Mouse (Mus musculus) heart, embryonic 15.5 days (tissue): ENCODE data around the gene Mllt11. TPM values are rescaled to one million over a fixed set of nuclear protein-coding genes. Genes with fewer than 3 reads are reported as not detected.

ENCODE experiments used
- ATAC-seq: fragments of 200-750 bp; cut with Nextera tagmentation; replicated peaks from 2 replicates; pipeline ENCODE4 v1.8.0; 2017; ENCODE audit warnings: low read depth, moderate TSS enrichment; ENCODE audit not compliant: insufficient number of reproducible peaks, insufficient read depth, low FRiP score
- H3K27ac ChIP-seq: fragments of 300-500 bp; sonication (generic); 2 replicates; pipeline ENCODE4 v1.5.1; 2015; ENCODE audit warnings: mild to moderate bottlenecking, inconsistent platforms
- H3K27me3 ChIP-seq: fragments of 300-500 bp; sonication (generic); 2 replicates; pipeline ENCODE4 v1.6.1; 2015; ENCODE audit warnings: inconsistent platforms
- H3K36me3 ChIP-seq: fragments of 300-500 bp; sonication (generic); 2 replicates; pipeline ENCODE4 v1.6.1; 2015; ENCODE audit warnings: mild to moderate bottlenecking, inconsistent platforms
- H3K4me1 ChIP-seq: fragments of 300-500 bp; sonication (generic); replicated peaks from 2 replicates; pipeline ENCODE4 v1.6.1; 2015; ENCODE audit warnings: inconsistent platforms
- H3K4me2 ChIP-seq: fragments of 300-500 bp; sonication (generic); 2 replicates; pipeline ENCODE4 v1.6.1; 2015; ENCODE audit warnings: inconsistent platforms, mild to moderate bottlenecking, moderate library complexity
- H3K4me3 ChIP-seq: fragments of 300-500 bp; sonication (generic); 2 replicates; pipeline ENCODE4 v1.5.1; 2015; ENCODE audit warnings: mild to moderate bottlenecking, inconsistent platforms
- H3K9ac ChIP-seq: fragments of 300-500 bp; sonication (generic); 2 replicates; pipeline ENCODE4 v1.6.1; 2015; ENCODE audit warnings: mild to moderate bottlenecking, inconsistent platforms
- H3K9me3 ChIP-seq: fragments of 300-500 bp; sonication (generic); replicated peaks from 2 replicates; pipeline ENCODE4 v1.6.1; 2016; ENCODE audit warnings: inconsistent platforms
- WGBS: fragments of 180-500 bp; shearing (Covaris S2); methylation state at CpG from one replicate; pipeline ENCODE4 v1.1.7; 2015; ENCODE audit warnings: mixed read lengths; 5-methylcytosine and 5-hydroxymethylcytosine counted together
- polyA plus RNA-seq: library from polyadenylated mRNA; unstranded; fragments of >200 nt; fragmentation: Nextera tagmentation; extraction: Ambion mirVana; gene quantifications from 2 replicates; pipeline ENCODE4 v1.2.1, GENCODE M21; 2015

The Mllt11 gene
- polyA plus RNA-seq, 1 experiment from 2014 or later: 10.6 TPM

DNA sequence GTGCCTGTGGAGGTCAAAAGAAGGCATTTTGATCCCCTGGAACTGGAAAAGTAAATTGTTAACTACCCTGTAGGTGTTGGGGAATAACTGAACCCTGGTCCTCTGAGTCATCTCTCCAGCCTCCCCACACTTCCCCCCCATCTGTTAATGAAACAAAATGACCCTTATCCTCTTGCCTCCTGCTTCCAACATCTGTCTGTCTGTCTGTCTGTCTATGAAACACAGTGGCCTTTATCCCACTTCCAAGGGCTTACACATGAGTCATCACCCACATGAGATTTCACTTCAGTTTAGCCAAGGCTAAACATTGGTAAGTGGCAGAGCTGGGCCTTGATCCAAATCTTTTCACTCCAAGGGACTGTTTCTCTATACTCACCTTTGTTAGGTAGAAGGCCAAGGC lies 35.9 kb upstream of the Mllt11 start:
- Histone ChIP-seq H3K4me2 (no peak overlapping the region), H3K4me3 (no peak overlapping the region), H3K9ac (no peak overlapping the region), H3K27me3 (no peaks in the 10 kb centered on the region), H3K27ac (no peak overlapping the region), H3K9me3 (no peaks in the 10 kb centered on the region), H3K36me3 (peaks cover 47% of the 10 kb centered on the region), H3K4me1 (0 out of 2 replicates have a peak, but pooled peaks cover 4% of the 10 kb centered on the region)
- ATAC-seq: no peak

DNA sequence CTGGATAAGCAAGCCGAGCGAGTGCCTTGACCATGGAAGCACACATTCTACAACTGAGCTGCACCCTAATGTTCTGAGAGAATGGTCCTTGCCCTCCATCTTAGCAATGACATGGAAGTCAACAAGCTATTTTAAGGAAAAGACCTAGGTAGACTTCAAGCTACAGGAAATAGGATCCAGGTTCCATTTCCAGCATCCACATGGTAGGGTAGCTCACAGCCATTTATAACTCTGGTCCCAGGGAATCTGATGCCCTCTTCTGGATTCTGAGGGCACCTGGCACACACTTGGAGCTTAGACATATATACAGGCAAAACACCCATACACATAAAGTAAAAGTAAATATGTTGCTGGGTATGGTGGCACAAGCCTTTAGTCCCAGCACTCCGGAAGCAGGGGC lies 34.1 kb upstream of the Mllt11 start:
- H3K27me3 ChIP-seq: no peaks in the 10 kb centered on the region
- no peak overlapping the region for H3K4me2 ChIP-seq
- H3K4me1 ChIP-seq: 0 out of 2 replicates have a peak, but pooled peaks cover 4% of the 10 kb centered on the region
- no peak overlapping the region for H3K4me3 ChIP-seq
- peaks cover 63% of the 10 kb centered on the region for H3K36me3 ChIP-seq
- ATAC-seq: no peak
- H3K9ac ChIP-seq: no peak overlapping the region
- 90% methylated on average over 3 of the region's 3 CpGs for WGBS
- H3K9me3 ChIP-seq: no peaks in the 10 kb centered on the region
- no peak overlapping the region for H3K27ac ChIP-seq

DNA sequence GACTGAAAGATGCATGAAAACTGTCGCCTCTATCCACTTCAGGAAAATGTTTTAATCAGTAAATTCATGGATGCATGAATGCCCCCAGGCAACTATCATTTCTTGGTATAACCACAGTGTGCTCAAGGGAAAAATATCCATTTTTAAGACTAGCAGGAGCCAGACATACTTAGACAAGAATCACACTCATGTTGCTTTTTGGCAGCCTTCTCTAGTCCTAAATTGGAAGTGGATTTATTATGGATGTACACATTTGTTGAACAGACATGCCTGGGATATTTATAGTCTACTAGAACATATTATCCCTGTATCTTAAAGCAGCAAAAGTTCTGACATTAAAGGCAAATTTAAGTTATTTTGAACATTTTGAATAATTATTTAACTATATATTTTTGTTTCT lies 32.8 kb upstream of the Mllt11 start:
- no peak overlapping the region for H3K4me2 ChIP-seq
- H3K27ac ChIP-seq: no peak overlapping the region
- peaks cover 73% of the 10 kb centered on the region for H3K36me3 ChIP-seq
- no peak overlapping the region for H3K4me3 ChIP-seq
- 0 out of 2 replicates have a peak, but pooled peaks cover 1% of the 10 kb centered on the region for H3K4me1 ChIP-seq
- H3K9ac ChIP-seq: no peak overlapping the region
- WGBS: 76% methylated on average over 1 of the region's 1 CpGs
- H3K27me3 ChIP-seq: no peaks in the 10 kb centered on the region
- no peak for ATAC-seq
- no peaks in the 10 kb centered on the region for H3K9me3 ChIP-seq

DNA sequence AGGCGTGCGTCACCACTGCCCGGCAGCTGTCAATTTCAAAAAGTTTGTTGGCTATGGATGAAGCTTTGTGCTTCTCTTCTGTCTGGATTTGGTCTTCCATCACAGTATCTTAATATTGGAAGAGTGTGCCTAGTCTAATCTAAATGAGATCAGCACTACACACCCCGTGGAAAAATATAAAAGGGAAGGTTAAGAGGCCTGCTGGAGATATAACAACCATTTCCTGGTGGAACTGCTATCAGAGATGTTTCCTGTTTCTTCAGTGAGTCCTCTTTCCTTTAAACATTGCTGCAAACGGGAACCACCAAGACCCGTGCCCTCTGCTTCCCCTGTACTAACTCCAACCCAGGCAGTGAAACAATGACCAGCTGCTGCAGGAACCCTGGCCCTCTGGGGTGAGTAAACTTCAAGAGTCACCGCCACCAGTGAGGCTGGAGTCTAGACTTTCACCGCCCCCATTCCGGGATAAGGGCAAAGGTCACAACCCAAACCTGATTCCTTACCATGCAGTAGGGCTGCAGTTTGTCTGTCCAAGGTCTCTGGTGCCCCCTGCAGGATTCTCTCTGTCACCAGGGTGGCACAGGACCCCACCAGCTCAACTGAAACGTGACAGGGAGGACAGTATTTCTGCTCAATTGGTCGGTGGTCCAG lies 31.2 kb upstream of the Mllt11 start:
- H3K9me3 ChIP-seq: no peaks in the 10 kb centered on the region
- no peak overlapping the region for H3K4me3 ChIP-seq
- no peak for ATAC-seq
- H3K4me2 ChIP-seq: no peak overlapping the region
- H3K9ac ChIP-seq: no peak overlapping the region
- WGBS: 47% methylated on average over 11 of the region's 11 CpGs
- no peak overlapping the region for H3K27ac ChIP-seq
- no peaks in the 10 kb centered on the region for H3K27me3 ChIP-seq
- peaks cover 80% of the 10 kb centered on the region for H3K36me3 ChIP-seq
- H3K4me1 ChIP-seq: no peaks in the 10 kb centered on the region

DNA sequence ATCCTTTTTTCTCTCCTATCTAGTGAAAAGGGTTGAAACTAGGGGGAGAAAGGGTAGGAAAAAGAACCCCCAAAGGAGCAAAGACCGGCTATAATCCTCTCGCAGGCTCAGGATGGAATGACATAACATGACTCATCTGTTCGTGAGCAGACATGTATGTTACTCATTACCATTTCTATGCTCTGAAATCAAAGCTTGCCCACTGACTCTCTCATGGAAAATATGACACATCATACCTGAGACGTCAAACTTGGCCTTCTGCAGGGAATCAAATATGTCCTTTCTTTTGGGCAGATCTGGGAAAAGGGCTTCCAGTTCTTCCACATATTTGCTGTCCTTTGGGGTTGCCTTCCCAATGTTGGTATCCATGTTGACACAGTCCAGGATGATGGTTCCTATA lies 30.0 kb upstream of the Mllt11 start:
- ATAC-seq: no peak
- WGBS: 88% methylated on average over 4 of the region's 4 CpGs
- no peaks in the 10 kb centered on the region for H3K4me1 ChIP-seq
- H3K27ac ChIP-seq: no peak overlapping the region
- H3K36me3 ChIP-seq: peaks cover 80% of the 10 kb centered on the region
- H3K4me2 ChIP-seq: no peak overlapping the region
- H3K9ac ChIP-seq: no peak overlapping the region
- H3K4me3 ChIP-seq: no peak overlapping the region
- H3K9me3 ChIP-seq: no peaks in the 10 kb centered on the region
- H3K27me3 ChIP-seq: no peaks in the 10 kb centered on the region

DNA sequence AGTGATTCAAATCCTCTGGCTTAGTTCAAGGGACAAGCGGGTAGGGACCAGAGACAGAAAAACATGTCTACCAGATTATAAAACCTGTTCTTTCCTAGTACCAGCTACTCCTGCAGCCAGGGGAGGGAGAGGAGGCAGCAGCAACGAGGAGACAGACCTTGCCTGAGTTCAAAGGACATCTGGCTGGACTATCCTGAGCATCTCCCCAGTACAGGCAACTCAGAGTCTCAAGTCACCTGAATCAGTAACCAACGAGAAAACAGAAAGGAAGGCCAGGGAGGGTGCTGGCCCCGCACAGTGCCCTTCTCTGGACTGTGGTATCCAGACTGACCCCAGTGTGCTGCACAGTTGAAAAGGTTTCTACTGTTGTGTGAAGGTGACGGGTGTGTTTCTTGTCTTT lies 25.0 kb upstream of the Mllt11 start:
- H3K4me3 ChIP-seq: no peak overlapping the region
- no peak overlapping the region for H3K9ac ChIP-seq
- H3K27me3 ChIP-seq: no peaks in the 10 kb centered on the region
- H3K4me1 ChIP-seq: no peaks in the 10 kb centered on the region
- 85% methylated on average over 5 of the region's 5 CpGs for WGBS
- ATAC-seq: no peak
- H3K27ac ChIP-seq: no peak overlapping the region
- peaks cover 82% of the 10 kb centered on the region for H3K36me3 ChIP-seq
- H3K9me3 ChIP-seq: no peaks in the 10 kb centered on the region
- H3K4me2 ChIP-seq: no peak overlapping the region

DNA sequence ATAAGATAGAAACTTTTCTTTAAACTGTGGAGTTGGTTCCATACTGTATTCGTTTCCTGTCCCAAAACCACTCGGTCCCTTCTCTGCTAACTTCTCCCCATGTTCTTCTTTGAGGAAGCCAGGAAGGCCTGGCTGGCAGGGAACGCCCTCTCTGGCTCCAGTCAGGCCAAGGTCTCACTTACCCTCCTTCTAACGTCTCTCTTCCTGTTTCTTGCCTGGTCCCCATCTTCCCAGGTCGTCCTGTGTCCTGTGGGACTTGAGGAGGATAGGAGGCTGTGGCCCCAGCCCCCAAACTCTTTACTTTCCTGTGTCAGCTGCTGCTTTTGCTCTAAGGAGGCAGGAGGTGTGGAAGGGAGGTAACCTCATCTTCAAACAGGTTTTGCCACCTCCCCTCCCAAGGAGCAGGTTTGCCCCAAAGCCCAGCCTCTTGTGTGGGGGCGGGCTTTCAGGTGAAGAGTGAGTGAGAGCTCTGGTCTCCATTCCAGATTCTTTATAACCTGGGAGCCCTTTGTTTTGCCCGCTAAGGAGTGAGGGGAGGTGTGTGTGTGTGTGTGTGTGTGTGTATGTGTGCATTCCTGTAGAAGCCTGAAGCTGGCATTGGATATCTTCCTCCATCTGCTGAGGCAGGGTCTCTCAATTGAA lies 18.9 kb upstream of the Mllt11 start, which contains the start of gene Bnipl:
TSS of gene Bnipl (minus strand) at position 411 of the 642 bp plus-strand sequence.
- H3K4me1 ChIP-seq: no peaks in the 10 kb centered on the region
- no peak within 1 kb of the TSS for H3K9ac ChIP-seq
- no peak for ATAC-seq
- H3K27ac ChIP-seq: no peak within 1 kb of the TSS
- peaks cover 31% of the 10 kb centered on the region; the same call in 1 of the 2 replicates for H3K36me3 ChIP-seq
- WGBS: 52% methylated on average over 7 of the region's 7 CpGs
- H3K9me3 ChIP-seq: no peaks in the 10 kb centered on the region
- H3K4me2 ChIP-seq: no peak within 1 kb of the TSS
- no peak within 1 kb of the TSS for H3K4me3 ChIP-seq
- no peaks in the 10 kb centered on the region for H3K27me3 ChIP-seq

DNA sequence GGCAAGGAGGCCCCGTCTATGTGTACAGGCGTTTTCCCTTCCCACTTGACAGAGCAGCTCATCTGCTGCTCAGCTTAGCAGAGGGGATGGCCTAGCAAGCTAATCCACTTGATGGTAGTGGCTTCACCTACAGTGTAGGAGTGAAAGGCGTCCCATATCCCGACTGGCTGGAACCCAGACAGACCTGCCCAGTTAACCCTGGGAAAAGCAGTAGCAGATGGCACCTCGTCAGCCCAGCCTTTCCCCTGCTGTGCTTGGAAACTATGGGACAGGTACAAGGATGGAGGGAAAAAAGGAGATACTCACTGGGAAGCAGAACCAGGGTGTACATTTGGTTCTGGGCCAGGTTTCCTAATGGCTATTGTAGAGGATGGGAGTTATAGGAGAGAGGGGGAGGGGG lies 18.4 kb upstream of the Mllt11 start:
- no peaks in the 10 kb centered on the region for H3K27me3 ChIP-seq
- no peaks in the 10 kb centered on the region for H3K4me1 ChIP-seq
- no peak overlapping the region for H3K9ac ChIP-seq
- peaks cover 28% of the 10 kb centered on the region; the same call in 1 of the 2 replicates for H3K36me3 ChIP-seq
- no peak overlapping the region for H3K4me2 ChIP-seq
- ATAC-seq: no peak
- WGBS: 66% methylated on average over 5 of the region's 5 CpGs
- no peak overlapping the region for H3K27ac ChIP-seq
- no peak overlapping the region for H3K4me3 ChIP-seq
- no peaks in the 10 kb centered on the region for H3K9me3 ChIP-seq

DNA sequence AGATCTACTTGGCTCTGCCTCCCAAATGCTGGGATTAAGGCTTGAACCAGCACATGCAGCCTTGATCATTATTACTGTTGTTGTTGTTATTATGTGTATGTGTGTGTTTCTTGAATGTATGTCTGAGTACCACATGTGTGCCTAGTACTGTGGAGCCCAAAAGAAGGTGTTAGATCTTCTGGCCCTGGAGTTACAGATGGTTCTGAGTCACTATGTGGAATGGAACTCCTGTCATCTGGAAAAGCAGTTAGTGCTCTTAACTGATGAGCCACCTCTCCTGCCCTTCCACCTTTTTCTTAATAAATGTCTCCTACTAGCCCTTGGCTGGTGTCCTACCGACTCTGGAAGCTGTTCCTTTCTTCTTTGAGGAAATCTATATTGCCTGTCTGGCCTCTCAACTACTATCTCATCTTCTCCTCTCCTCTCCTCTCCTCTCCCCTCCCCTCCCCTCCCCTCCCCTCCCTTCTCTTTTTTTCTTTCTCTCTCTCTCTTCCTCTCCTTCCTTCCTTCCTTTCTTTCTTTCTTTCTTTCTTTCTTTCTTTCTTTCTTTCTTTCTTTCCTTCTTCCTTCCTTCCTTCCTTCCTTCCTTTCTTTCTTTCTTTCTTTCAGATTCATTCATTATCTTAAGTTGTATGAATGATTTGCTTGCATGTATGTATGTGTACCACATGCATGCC lies 15.8 kb upstream of the Mllt11 start:
- Histone ChIP-seq H3K27ac (no peak overlapping the region), H3K27me3 (no peaks in the 10 kb centered on the region), H3K9me3 (no peaks in the 10 kb centered on the region), H3K4me1 (no peaks in the 10 kb centered on the region), H3K36me3 (peaks cover 4% of the 10 kb centered on the region; the same call in 1 of the 2 replicates), H3K9ac (no peak overlapping the region), H3K4me2 (no peak overlapping the region), H3K4me3 (no peak overlapping the region)
- 36% methylated on average over 1 of the region's 1 CpGs for WGBS
- ATAC-seq: no peak

DNA sequence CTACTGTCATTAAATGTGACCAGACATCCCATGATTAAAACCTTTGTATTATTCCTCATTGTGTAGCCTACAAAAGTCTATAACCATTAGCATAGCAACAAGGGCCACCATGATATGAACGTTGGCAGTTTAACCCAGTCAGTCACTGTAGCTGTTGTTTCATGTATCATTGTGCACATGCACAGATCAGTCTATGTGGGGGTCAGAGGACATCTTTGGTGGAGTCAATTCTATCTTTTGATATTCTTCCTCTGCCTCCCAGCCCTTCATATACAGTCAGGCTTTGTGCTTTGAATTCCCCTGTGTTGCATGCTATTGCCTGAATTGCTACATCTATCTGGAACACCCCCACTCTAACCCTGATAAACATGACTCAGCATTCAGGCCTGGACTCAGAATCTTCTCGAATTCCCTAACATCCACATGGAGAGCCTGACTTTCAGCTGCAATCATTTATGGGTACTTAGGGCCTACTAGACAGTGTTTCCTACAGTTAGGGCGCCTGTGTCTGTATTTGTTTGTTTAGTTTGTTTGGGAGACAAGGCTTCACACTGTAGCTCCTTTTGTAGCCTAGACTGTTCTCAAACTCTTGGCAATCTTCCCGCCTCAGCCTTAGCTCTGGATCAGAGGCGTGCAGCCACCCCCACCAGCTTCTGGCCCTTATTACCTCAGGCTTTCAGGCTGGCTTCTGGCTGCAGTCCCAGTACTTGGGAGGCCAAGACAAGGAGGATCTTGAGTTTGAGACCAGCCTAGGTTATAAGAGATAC lies 14.7 kb upstream of the Mllt11 start:
- Histone ChIP-seq H3K4me2 (no peak overlapping the region), H3K36me3 (0 out of 2 replicates have a peak, but pooled peaks cover 3% of the 10 kb centered on the region), H3K9me3 (no peaks in the 10 kb centered on the region), H3K27ac (no peak overlapping the region), H3K27me3 (no peaks in the 10 kb centered on the region), H3K4me1 (no peaks in the 10 kb centered on the region), H3K4me3 (no peak overlapping the region), H3K9ac (no peak overlapping the region)
- ATAC-seq: 0 out of 2 replicates have a peak, but pooled peaks have one; percentile 22
- WGBS: 69% methylated on average over 5 of the region's 5 CpGs

DNA sequence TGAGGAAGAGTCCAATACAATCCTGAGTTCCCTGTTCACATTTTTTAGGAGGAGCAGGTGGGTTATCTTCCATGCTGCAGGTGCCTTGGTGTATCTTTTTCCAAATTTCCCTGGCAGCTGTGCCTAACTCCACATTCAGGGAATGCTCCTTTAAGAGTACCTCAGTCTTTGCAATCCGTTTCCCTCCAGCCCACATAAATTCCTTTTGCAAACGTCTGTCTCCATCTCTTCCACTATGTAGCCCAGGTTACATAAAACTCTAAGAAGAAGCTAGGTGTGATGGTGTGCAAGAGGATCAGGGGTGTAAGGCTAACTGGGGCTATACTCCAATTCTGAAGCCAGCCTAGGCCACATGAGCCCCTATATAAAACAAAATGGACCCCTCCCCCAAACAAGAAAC lies 11.1 kb upstream of the Mllt11 start:
- Histone ChIP-seq H3K36me3 (no peaks in the 10 kb centered on the region), H3K9ac (no peak overlapping the region), H3K4me2 (no peak overlapping the region), H3K27me3 (no peaks in the 10 kb centered on the region), H3K27ac (no peak overlapping the region), H3K4me1 (peaks cover 9% of the 10 kb centered on the region; the same call in 1 of the 2 replicates), H3K4me3 (no peak overlapping the region), H3K9me3 (no peaks in the 10 kb centered on the region)
- 66% methylated on average over 2 of the region's 2 CpGs for WGBS
- no peak for ATAC-seq
